Mouse (Mus musculus): ENCODE measurements around the gene Tgfbrap1. TPM values are rescaled to one million over a fixed set of nuclear protein-coding genes. Genes with fewer than 3 reads are reported as not detected.
"Not testable (repeated sequence)": the region's sequence is repeated elsewhere in the genome, so short reads cannot be mapped to it uniquely, and the experiment has no call there.

Gene Tgfbrap1
- polyA plus RNA-seq, 1 experiment from 2014 or later = 13.6 TPM

- H3K4me3 ChIP-seq; H3K36me3 ChIP-seq; ATAC-seq (ENCODE audit: low read depth); H3K4me2 ChIP-seq; H3K27me3 ChIP-seq; H3K27ac ChIP-seq (replicated peaks); H3K9ac ChIP-seq; H3K4me1 ChIP-seq (replicated peaks); H3K9me3 ChIP-seq: not testable (repeated sequence)
- WGBS = 91% methylated on average over 2 of the region's 2 CpGs
Observed at GRCm38 (mm10) chr1:43136488-43137029, 38.1 kb upstream of the Tgfbrap1 start.

- Histone ChIP-seq H3K4me3 (no peak overlapping the region), H3K4me2 (no peak overlapping the region), H3K27me3 (no peaks in the 10 kb centered on the region), H3K9ac (no peak overlapping the region), H3K36me3 (peaks cover 13% of the 10 kb centered on the region), H3K9me3 (no peaks in the 10 kb centered on the region), H3K27ac (replicated peaks) (no peak overlapping the region), H3K4me1 (replicated peaks) (no peaks in the 10 kb centered on the region)
- no peak for ATAC-seq (ENCODE audit: low read depth)
- WGBS = 90% methylated on average over 9 of the region's 9 CpGs
Observed at GRCm38 (mm10) chr1:43131591-43131990, 33.2 kb upstream of the Tgfbrap1 start.

DNA sequence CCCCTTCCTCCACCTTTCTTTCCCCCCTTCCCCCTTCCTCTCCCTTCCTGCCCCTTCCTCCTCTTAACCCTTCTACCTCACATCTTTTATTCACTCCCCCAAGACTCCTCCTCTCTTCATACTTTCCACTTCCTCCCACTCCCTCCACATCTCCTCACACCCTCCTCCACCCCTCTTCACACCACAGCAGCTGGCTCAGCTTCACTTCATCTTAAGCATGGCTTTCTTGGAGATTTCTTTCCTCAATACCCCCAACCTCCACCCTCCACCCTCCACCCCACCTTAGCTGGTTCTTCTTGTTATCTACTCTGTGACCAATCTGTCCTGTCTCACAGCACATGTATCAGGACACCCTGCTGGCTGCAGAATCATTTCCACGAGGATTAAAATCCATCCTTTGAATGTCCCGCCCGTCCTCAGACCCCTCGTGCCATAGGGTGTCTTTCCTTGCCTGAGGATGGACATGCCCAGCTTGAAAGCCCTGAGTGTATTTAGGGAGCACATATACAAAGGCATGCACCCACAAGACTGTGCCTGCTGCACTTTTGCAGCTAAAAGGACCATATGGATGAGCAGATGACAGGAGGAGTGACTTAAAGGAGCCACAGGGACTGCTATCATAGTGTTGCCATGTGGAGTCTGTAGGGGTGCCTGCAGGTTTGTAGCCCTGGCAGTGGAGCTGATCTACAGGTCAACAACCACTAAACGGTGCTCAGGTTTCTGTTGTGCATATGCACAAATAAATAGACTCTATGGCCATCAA, 32.0 kb upstream of the Tgfbrap1 start:
- H3K4me1 ChIP-seq (replicated peaks) = no peaks in the 10 kb centered on the region
- WGBS = 87% methylated on average over 5 of the region's 5 CpGs
- H3K9me3 ChIP-seq = no peaks in the 10 kb centered on the region

GRCm38 (mm10) chr1:43127820-43128610, 29.6 kb upstream of the Tgfbrap1 start:
- H3K4me1 ChIP-seq (replicated peaks) = no peaks in the 10 kb centered on the region

More for the DNA sequence above, 32.0 kb upstream of the Tgfbrap1 start:
- Histone ChIP-seq H3K4me3 (no peak overlapping the region), H3K36me3 (peaks cover 13% of the 10 kb centered on the region), H3K9ac (no peak overlapping the region), H3K4me2 (no peak overlapping the region), H3K27me3 (no peaks in the 10 kb centered on the region), H3K27ac (replicated peaks) (no peak overlapping the region)
- ATAC-seq (ENCODE audit: low read depth) = no peak

GRCm38 (mm10) chr1:43127196-43127595, 28.8 kb upstream of the Tgfbrap1 start:
- Histone ChIP-seq H3K4me3 (no peak overlapping the region), H3K4me1 (replicated peaks) (no peaks in the 10 kb centered on the region), H3K9ac (no peak overlapping the region), H3K36me3 (peaks cover 13% of the 10 kb centered on the region), H3K27me3 (no peaks in the 10 kb centered on the region), H3K27ac (replicated peaks) (no peak overlapping the region), H3K9me3 (no peaks in the 10 kb centered on the region), H3K4me2 (no peak overlapping the region)
- ATAC-seq (ENCODE audit: low read depth) = no peak

More at GRCm38 (mm10) chr1:43127820-43128610, 29.6 kb upstream of the Tgfbrap1 start:
- H3K9ac ChIP-seq = no peak overlapping the region
- H3K27me3 ChIP-seq = no peaks in the 10 kb centered on the region
- no peak overlapping the region for H3K27ac ChIP-seq (replicated peaks)
- 78% methylated on average over 8 of the region's 8 CpGs for WGBS
- H3K9me3 ChIP-seq = no peaks in the 10 kb centered on the region
- H3K36me3 ChIP-seq = peaks cover 13% of the 10 kb centered on the region
- H3K4me2 ChIP-seq = no peak overlapping the region
- no peak overlapping the region for H3K4me3 ChIP-seq
- no peak for ATAC-seq (ENCODE audit: low read depth)

- Histone ChIP-seq H3K9me3 (no peaks in the 10 kb centered on the region), H3K27ac (replicated peaks) (no peak overlapping the region), H3K9ac (no peak overlapping the region), H3K36me3 (peaks cover 22% of the 10 kb centered on the region), H3K27me3 (no peaks in the 10 kb centered on the region), H3K4me1 (replicated peaks) (no peaks in the 10 kb centered on the region), H3K4me3 (no peak overlapping the region), H3K4me2 (no peak overlapping the region)
- no peak for ATAC-seq (ENCODE audit: low read depth)
- 77% methylated on average over 4 of the region's 4 CpGs for whole genome bisulfite sequencing
Observed at GRCm38 (mm10) chr1:43124726-43125125, 26.3 kb upstream of the Tgfbrap1 start.

- no peak overlapping the region for H3K9ac ChIP-seq
- H3K4me2 ChIP-seq = no peak overlapping the region
- H3K4me1 ChIP-seq (replicated peaks) = no peaks in the 10 kb centered on the region
- H3K36me3 ChIP-seq = peaks cover 26% of the 10 kb centered on the region
- no peak overlapping the region for H3K27ac ChIP-seq (replicated peaks)
- 92% methylated on average over 2 of the region's 2 CpGs for WGBS
- no peaks in the 10 kb centered on the region for H3K27me3 ChIP-seq
- no peaks in the 10 kb centered on the region for H3K9me3 ChIP-seq
- no peak overlapping the region for H3K4me3 ChIP-seq
- ATAC-seq (ENCODE audit: low read depth) = no peak
Observed at GRCm38 (mm10) chr1:43122616-43123015, 24.2 kb upstream of the Tgfbrap1 start.

DNA sequence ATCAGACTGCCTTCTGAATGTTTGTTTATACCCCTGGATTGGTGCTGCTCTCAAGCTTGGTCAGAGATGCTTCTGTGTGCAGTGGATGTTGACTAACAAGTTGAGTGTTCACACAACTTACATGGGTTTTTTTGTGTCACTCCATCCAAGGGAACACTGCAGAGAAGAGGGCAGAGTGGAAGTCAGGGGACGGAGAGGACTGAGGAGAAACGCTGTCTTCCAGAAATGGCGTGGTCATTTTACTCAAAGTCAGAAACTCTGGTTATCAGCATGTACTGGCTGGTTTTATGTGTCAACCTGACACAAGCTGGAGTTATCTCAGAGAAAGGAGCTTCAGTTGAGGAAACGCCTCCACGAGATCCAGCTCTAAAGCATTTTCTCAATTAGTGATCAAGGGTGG, 22.5 kb upstream of the Tgfbrap1 start:
- Histone ChIP-seq H3K9ac (no peak overlapping the region), H3K4me1 (replicated peaks) (no peaks in the 10 kb centered on the region), H3K4me2 (no peak overlapping the region), H3K36me3 (peaks cover 36% of the 10 kb centered on the region), H3K27me3 (no peaks in the 10 kb centered on the region), H3K9me3 (no peaks in the 10 kb centered on the region), H3K4me3 (no peak overlapping the region), H3K27ac (replicated peaks) (no peak overlapping the region)
- WGBS = 96% methylated on average over 5 of the region's 5 CpGs
- ATAC-seq (ENCODE audit: low read depth) = no peak

DNA sequence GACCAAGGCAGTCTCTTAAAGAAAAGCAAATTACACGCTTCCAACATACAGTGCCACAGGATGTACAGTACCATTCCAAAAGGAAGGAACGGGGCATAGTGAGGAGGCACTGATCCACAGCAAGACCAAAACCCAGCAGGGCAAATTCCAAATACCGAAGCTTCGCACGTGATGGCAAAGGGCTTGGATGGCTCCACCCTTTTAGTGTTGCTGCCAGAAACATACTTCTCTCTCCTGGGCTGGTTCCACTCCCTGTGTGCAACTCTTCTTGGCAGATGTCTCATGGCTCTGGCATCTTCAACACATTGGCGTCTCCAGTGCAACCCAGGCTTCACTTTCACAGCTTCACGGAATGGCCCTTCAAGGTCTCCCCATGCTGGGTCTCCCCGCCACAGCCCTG, 19.0 kb upstream of the Tgfbrap1 start:
- 98% methylated on average over 8 of the region's 8 CpGs for WGBS
- no peaks in the 10 kb centered on the region for H3K27me3 ChIP-seq

GRCm38 (mm10) chr1:43112882-43113281, 14.4 kb upstream of the Tgfbrap1 start:
- Histone ChIP-seq H3K4me2 (no peak overlapping the region), H3K27ac (replicated peaks) (no peak overlapping the region), H3K9ac (no peak overlapping the region), H3K27me3 (no peaks in the 10 kb centered on the region), H3K9me3 (no peaks in the 10 kb centered on the region), H3K36me3 (peaks cover 78% of the 10 kb centered on the region), H3K4me3 (no peak overlapping the region), H3K4me1 (replicated peaks) (no peaks in the 10 kb centered on the region)
- peak; percentile 27; the same call in 1 of the 2 replicates for ATAC-seq (ENCODE audit: low read depth)
- 94% methylated on average over 2 of the region's 2 CpGs for WGBS

More for the DNA sequence above, 19.0 kb upstream of the Tgfbrap1 start:
- ATAC-seq (ENCODE audit: low read depth) = no peak
- Histone ChIP-seq H3K4me1 (replicated peaks) (no peaks in the 10 kb centered on the region), H3K36me3 (peaks cover 63% of the 10 kb centered on the region), H3K4me2 (no peak overlapping the region), H3K4me3 (no peak overlapping the region), H3K9ac (no peak overlapping the region), H3K27ac (replicated peaks) (no peak overlapping the region), H3K9me3 (no peaks in the 10 kb centered on the region)

DNA sequence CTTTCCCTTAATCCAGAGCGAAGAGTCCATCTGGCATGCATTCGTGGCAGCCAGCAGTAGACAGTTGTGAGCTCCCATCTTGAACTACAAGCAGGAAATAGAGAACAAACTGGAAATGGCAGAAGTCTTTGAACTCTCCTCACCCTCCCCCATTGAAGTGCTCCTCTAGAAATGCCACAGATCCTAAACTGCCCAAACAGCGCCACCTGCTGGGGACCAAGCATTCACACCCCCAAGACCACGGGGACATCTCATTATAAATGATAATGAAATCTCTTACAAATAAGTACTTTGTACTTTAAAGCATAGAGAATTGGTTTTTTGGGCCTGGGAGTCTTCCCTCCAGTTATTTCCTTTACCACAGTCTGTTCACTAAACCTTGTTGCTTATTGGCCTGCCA, 12.1 kb upstream of the Tgfbrap1 start:
- Histone ChIP-seq H3K4me2 (no peak overlapping the region), H3K4me3 (no peak overlapping the region), H3K4me1 (replicated peaks) (no peaks in the 10 kb centered on the region), H3K27ac (replicated peaks) (no peak overlapping the region), H3K36me3 (peaks cover 79% of the 10 kb centered on the region), H3K27me3 (no peaks in the 10 kb centered on the region), H3K9me3 (no peaks in the 10 kb centered on the region), H3K9ac (no peak overlapping the region)
- 57% methylated on average over 4 of the region's 4 CpGs for WGBS
- no peak for ATAC-seq (ENCODE audit: low read depth)

DNA sequence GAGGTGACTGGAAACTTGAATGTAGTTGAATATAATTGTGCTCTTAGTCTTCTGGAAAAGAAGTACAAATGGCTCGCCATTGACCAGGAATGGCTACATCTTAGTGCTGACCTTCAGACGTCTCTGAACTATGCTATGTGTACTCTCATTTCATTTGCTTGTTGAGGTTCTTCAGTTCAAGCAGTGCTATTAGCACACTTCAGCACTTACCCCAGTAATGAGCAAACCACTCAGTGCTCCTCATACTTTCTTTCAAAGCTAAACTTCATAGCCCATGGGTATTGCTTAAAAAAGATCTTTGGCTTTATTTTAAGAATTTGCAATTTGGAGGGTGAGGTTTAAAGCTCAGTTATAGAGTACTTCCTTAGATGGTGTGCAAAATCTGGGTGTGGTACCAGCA, 10.3 kb upstream of the Tgfbrap1 start:
- Histone ChIP-seq H3K9me3 (no peaks in the 10 kb centered on the region), H3K27me3 (no peaks in the 10 kb centered on the region), H3K4me2 (no peak overlapping the region), H3K36me3 (peaks cover 74% of the 10 kb centered on the region), H3K4me1 (replicated peaks) (no peaks in the 10 kb centered on the region), H3K27ac (replicated peaks) (no peak overlapping the region), H3K9ac (no peak overlapping the region), H3K4me3 (no peak overlapping the region)
- ATAC-seq (ENCODE audit: low read depth) = no peak
- WGBS = 94% methylated on average over 2 of the region's 2 CpGs
